Mouse (Mus musculus): ENCODE measurements at regions not wholly inside any gene's neighbourhood (a gene's known extent, or its start where the extent isn't known, plus 50 kb on each side); places are given as distances from the start of the nearest gene placed in this dataset.

GRCm38 (mm10) chr2:117399487-117399886 is 56.7 kb upstream of the Rasgrp1 start:
- Histone ChIP-seq H3K36me3 (no peaks in the 10 kb centered on the region), H3K4me3 (replicated peaks) (no peak overlapping the region), H3K9me3 (no peaks in the 10 kb centered on the region), H3K4me1 (no peaks in the 10 kb centered on the region), H3K27me3 (replicated peaks) (no peaks in the 10 kb centered on the region), H3K9ac (no peak overlapping the region), H3K27ac (no peak overlapping the region), H3K4me2 (no peak overlapping the region)
- 54% methylated on average over 2 of the region's 2 CpGs for WGBS
- ATAC-seq (ENCODE audit: insufficient read depth, low FRiP score, low read depth): no peak

GRCm38 (mm10) chr2:117403425-117404175 is 60.8 kb upstream of the Rasgrp1 start:
- ATAC-seq (ENCODE audit: insufficient read depth, low FRiP score, low read depth): no peak
- H3K9ac ChIP-seq: no peak overlapping the region
- no peaks in the 10 kb centered on the region for H3K36me3 ChIP-seq
- no peak overlapping the region for H3K27ac ChIP-seq
- no peaks in the 10 kb centered on the region for H3K27me3 ChIP-seq (replicated peaks)
- no peak overlapping the region for H3K4me3 ChIP-seq (replicated peaks)
- no peaks in the 10 kb centered on the region for H3K9me3 ChIP-seq
- 85% methylated on average over 4 of the region's 4 CpGs for WGBS
- H3K4me1 ChIP-seq: no peaks in the 10 kb centered on the region
- no peak overlapping the region for H3K4me2 ChIP-seq

- no peak overlapping the region for H3K9ac ChIP-seq
- H3K36me3 ChIP-seq: no peaks in the 10 kb centered on the region
- WGBS: 63% methylated on average over 2 of the region's 2 CpGs
- no peak overlapping the region for H3K4me2 ChIP-seq
- no peaks in the 10 kb centered on the region for H3K4me1 ChIP-seq
- H3K4me3 ChIP-seq (replicated peaks): no peak overlapping the region
- no peaks in the 10 kb centered on the region for H3K27me3 ChIP-seq (replicated peaks)
- no peak overlapping the region for H3K27ac ChIP-seq
- no peaks in the 10 kb centered on the region for H3K9me3 ChIP-seq
- ATAC-seq (ENCODE audit: insufficient read depth, low FRiP score, low read depth): no peak
Measured at GRCm38 (mm10) chr2:117405453-117405852, 62.7 kb upstream of the Rasgrp1 start.

- H3K27me3 ChIP-seq (replicated peaks): no peaks in the 10 kb centered on the region
- H3K4me2 ChIP-seq: no peak overlapping the region
- no peaks in the 10 kb centered on the region for H3K4me1 ChIP-seq
- H3K36me3 ChIP-seq: no peaks in the 10 kb centered on the region
- no peak overlapping the region for H3K27ac ChIP-seq
- H3K4me3 ChIP-seq (replicated peaks): no peak overlapping the region
- 72% methylated on average over 5 of the region's 5 CpGs for WGBS
- no peaks in the 10 kb centered on the region for H3K9me3 ChIP-seq
- H3K9ac ChIP-seq: no peak overlapping the region
- ATAC-seq (ENCODE audit: insufficient read depth, low FRiP score, low read depth): no peak
Measured at GRCm38 (mm10) chr2:117408241-117408640, 65.4 kb upstream of the Rasgrp1 start.

- Histone ChIP-seq H3K9me3 (no peaks in the 10 kb centered on the region), H3K4me2 (no peak overlapping the region), H3K27me3 (replicated peaks) (no peaks in the 10 kb centered on the region), H3K4me1 (no peaks in the 10 kb centered on the region), H3K4me3 (replicated peaks) (no peak overlapping the region), H3K27ac (no peak overlapping the region), H3K9ac (no peak overlapping the region), H3K36me3 (no peaks in the 10 kb centered on the region)
- ATAC-seq (ENCODE audit: insufficient read depth, low FRiP score, low read depth): no peak
- WGBS: 40% methylated on average over 4 of the region's 4 CpGs
Measured at GRCm38 (mm10) chr2:117412045-117412606, 69.3 kb upstream of the Rasgrp1 start.

- ATAC-seq (ENCODE audit: insufficient read depth, low FRiP score, low read depth): no peak
- no peaks in the 10 kb centered on the region for H3K4me1 ChIP-seq
- 50% methylated on average over 8 of the region's 8 CpGs for WGBS
- no peak overlapping the region for H3K4me2 ChIP-seq
- H3K9ac ChIP-seq: no peak overlapping the region
- no peak overlapping the region for H3K27ac ChIP-seq
- H3K9me3 ChIP-seq: no peaks in the 10 kb centered on the region
- no peaks in the 10 kb centered on the region for H3K36me3 ChIP-seq
- no peak overlapping the region for H3K4me3 ChIP-seq (replicated peaks)
- H3K27me3 ChIP-seq (replicated peaks): no peaks in the 10 kb centered on the region
Measured at GRCm38 (mm10) chr2:117417229-117417970, 74.6 kb upstream of the Rasgrp1 start.

- Histone ChIP-seq H3K4me2 (no peak overlapping the region), H3K9me3 (no peaks in the 10 kb centered on the region), H3K4me3 (replicated peaks) (no peak overlapping the region)
Measured at GRCm38 (mm10) chr2:117418121-117418615, 75.4 kb upstream of the Rasgrp1 start.

GRCm38 (mm10) chr2:117418711-117419110 is 75.9 kb upstream of the Rasgrp1 start:
- Histone ChIP-seq H3K27ac (no peak overlapping the region), H3K27me3 (replicated peaks) (no peaks in the 10 kb centered on the region), H3K4me1 (no peaks in the 10 kb centered on the region), H3K4me2 (no peak overlapping the region), H3K9me3 (no peaks in the 10 kb centered on the region), H3K4me3 (replicated peaks) (no peak overlapping the region), H3K36me3 (no peaks in the 10 kb centered on the region), H3K9ac (no peak overlapping the region)
- ATAC-seq (ENCODE audit: insufficient read depth, low FRiP score, low read depth): no peak
- WGBS: 61% methylated on average over 3 of the region's 3 CpGs

More at GRCm38 (mm10) chr2:117418121-117418615, 75.4 kb upstream of the Rasgrp1 start:
- Histone ChIP-seq H3K27ac (no peak overlapping the region), H3K36me3 (no peaks in the 10 kb centered on the region), H3K27me3 (replicated peaks) (no peaks in the 10 kb centered on the region), H3K9ac (no peak overlapping the region), H3K4me1 (no peaks in the 10 kb centered on the region)
- ATAC-seq (ENCODE audit: insufficient read depth, low FRiP score, low read depth): no peak
- 81% methylated on average over 8 of the region's 8 CpGs for WGBS

- no peak overlapping the region for H3K27ac ChIP-seq
- H3K27me3 ChIP-seq (replicated peaks): no peaks in the 10 kb centered on the region
- H3K4me3 ChIP-seq (replicated peaks): no peak overlapping the region
- WGBS: 67% methylated on average over 4 of the region's 4 CpGs
- H3K9ac ChIP-seq: no peak overlapping the region
- H3K9me3 ChIP-seq: no peaks in the 10 kb centered on the region
- no peaks in the 10 kb centered on the region for H3K4me1 ChIP-seq
- no peak for ATAC-seq (ENCODE audit: insufficient read depth, low FRiP score, low read depth)
- H3K36me3 ChIP-seq: no peaks in the 10 kb centered on the region
- H3K4me2 ChIP-seq: no peak overlapping the region
Measured at GRCm38 (mm10) chr2:117421376-117421775, 78.6 kb upstream of the Rasgrp1 start.

- Histone ChIP-seq H3K27ac (no peak overlapping the region), H3K9ac (no peak overlapping the region), H3K4me2 (no peak overlapping the region), H3K4me1 (no peaks in the 10 kb centered on the region), H3K36me3 (no peaks in the 10 kb centered on the region), H3K9me3 (no peaks in the 10 kb centered on the region), H3K27me3 (replicated peaks) (no peaks in the 10 kb centered on the region), H3K4me3 (replicated peaks) (no peak overlapping the region)
- no peak for ATAC-seq (ENCODE audit: insufficient read depth, low FRiP score, low read depth)
- WGBS: 54% methylated on average over 4 of the region's 4 CpGs
Measured at GRCm38 (mm10) chr2:117422756-117423155, 80.0 kb upstream of the Rasgrp1 start.

GRCm38 (mm10) chr2:117429205-117429604 is 86.4 kb upstream of the Rasgrp1 start:
- Histone ChIP-seq H3K27ac (no peak overlapping the region), H3K4me3 (replicated peaks) (no peak overlapping the region), H3K9me3 (no peaks in the 10 kb centered on the region), H3K36me3 (no peaks in the 10 kb centered on the region), H3K9ac (no peak overlapping the region), H3K4me1 (no peaks in the 10 kb centered on the region), H3K27me3 (replicated peaks) (no peaks in the 10 kb centered on the region), H3K4me2 (no peak overlapping the region)
- ATAC-seq (ENCODE audit: insufficient read depth, low FRiP score, low read depth): no peak
- WGBS: 63% methylated on average over 9 of the region's 9 CpGs

GRCm38 (mm10) chr2:117432010-117432409 is 89.2 kb upstream of the Rasgrp1 start:
- Histone ChIP-seq H3K4me1 (no peaks in the 10 kb centered on the region), H3K27ac (no peak overlapping the region), H3K9me3 (no peaks in the 10 kb centered on the region), H3K4me3 (replicated peaks) (no peak overlapping the region), H3K27me3 (replicated peaks) (no peaks in the 10 kb centered on the region), H3K4me2 (no peak overlapping the region), H3K9ac (no peak overlapping the region), H3K36me3 (no peaks in the 10 kb centered on the region)
- 37% methylated on average over 6 of the region's 6 CpGs for WGBS
- ATAC-seq (ENCODE audit: insufficient read depth, low FRiP score, low read depth): no peak

All from stomach, embryonic 15.5 days (tissue).